In genomic region chr5:105412634-105413033, GRCm38 (mm10) we compare ENCODE assay signal across 22 mouse cellular contexts.
"Had no signal": no experiment of that assay in that cellular context is flagged by ENCODE, and none has a peak within 500 bp of the region (broad histone marks: within the 10 kb centered on the region; RNA-seq: fewer than 3 reads in every experiment).

No protein-coding gene starts in this region.

- H3K4me3 ChIP-seq: heart, embryonic 13.5 days; heart, embryonic 15.5 days; hindbrain, embryonic 13.5 days; hindbrain, embryonic 15.5 days; kidney, embryonic 15.5 days; left cerebral cortex, adult 2 months; limb, embryonic 10.5 days; limb, embryonic 12.5 days; liver, embryonic 13.5 days; liver, embryonic 15.5 days had no signal

- H3K36me3 ChIP-seq: heart, embryonic 13.5 days; heart, embryonic 15.5 days; hindbrain, embryonic 15.5 days; kidney, embryonic 15.5 days; limb, embryonic 10.5 days; limb, embryonic 12.5 days; liver, embryonic 15.5 days had no signal

- H3K27me3 ChIP-seq: heart, embryonic 13.5 days; heart, embryonic 15.5 days; hindbrain, embryonic 13.5 days; hindbrain, embryonic 15.5 days; kidney, embryonic 15.5 days; liver, embryonic 13.5 days; liver, embryonic 15.5 days had no signal

- DNase-seq: gastrocnemius, postnatal 14 days; gastrocnemius, postnatal 36 days; heart, adult 18-20 months; heart, postnatal 14 days; heart, postnatal 36 days; kidney, adult 11 months; kidney, adult 2 months; kidney, adult 9 months; kidney, postnatal 14 days; kidney, postnatal 36 days; layer of hippocampus, adult 9-11 months; liver; liver, embryonic 13.5 days had no signal
